Comparison of ENCODE assay signal across 8 mouse cellular contexts in the genomic region with DNA sequence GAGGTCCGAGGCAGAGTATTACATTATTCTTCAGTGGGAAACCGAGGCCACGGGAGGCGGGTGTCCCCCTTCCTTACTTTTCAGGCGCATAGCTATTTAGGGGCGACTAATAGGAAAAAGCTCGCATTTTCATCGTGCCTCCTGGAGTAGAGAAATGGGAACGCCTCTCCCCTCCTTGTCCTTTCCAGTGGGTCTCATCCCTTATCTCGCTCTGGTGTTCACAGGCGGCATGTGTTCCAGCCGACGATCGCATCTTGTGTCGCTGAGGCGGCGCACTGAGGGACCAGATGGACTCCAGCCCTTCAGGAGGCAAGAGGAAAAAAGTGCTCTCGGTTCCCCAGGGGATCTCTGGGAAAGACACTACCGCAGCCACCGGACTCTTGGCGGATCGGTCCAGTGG. TPM values are rescaled to one million over a fixed set of nuclear protein-coding genes. Genes with fewer than 3 reads are reported as not detected.
DNase-seq lines count a peak whose midpoint lies in the region; ATAC-seq lines count a peak whose summit lies in the region.

No protein-coding gene starts in this region.

- H3K9me3 ChIP-seq in embryonic facial prominence, embryonic 11.5 days (replicated peaks; ENCODE audit: control insufficient read depth, low read length), result no peaks in the 10 kb centered on the region
- no peaks in the 10 kb centered on the region for H3K9me3 ChIP-seq in hindbrain, embryonic 14.5 days (ENCODE audit: control insufficient read depth, low read length)
- no peaks in the 10 kb centered on the region for H3K9me3 ChIP-seq in liver, embryonic 16.5 days (replicated peaks; ENCODE audit: control insufficient read depth, low read length)

- peak; percentile 47 for DNase-seq in kidney, adult 18-20 months
- no peak for DNase-seq in kidney, adult 11 months
- DNase-seq in Muller cell, postnatal 12 days (ENCODE audit: inconsistent ontology term), result peak; percentile 55
- DNase-seq in embryonic facial prominence, embryonic 11.5 days (ENCODE audit: low spot score), result peak; percentile 55
- DNase-seq in hindbrain, embryonic 14.5 days (ENCODE audit: low spot score), result no peak
- no peak for DNase-seq in T-cell, adult 2 months (ENCODE audit: low spot score)
- DNase-seq in layer of hippocampus, adult 11-12 months (ENCODE audit: low spot score), result no peak

- no peak for ATAC-seq in embryonic facial prominence, embryonic 11.5 days (replicated peaks; ENCODE audit: insufficient number of reproducible peaks, low FRiP score, low TSS enrichment, low read depth)
- ATAC-seq in hindbrain, embryonic 14.5 days (ENCODE audit: low FRiP score), result no peak
- ATAC-seq in liver, embryonic 16.5 days (ENCODE audit: low read depth), result no peak

- peaks cover 10% of the 10 kb centered on the region for H3K4me1 ChIP-seq in embryonic facial prominence, embryonic 11.5 days (ENCODE audit: control insufficient read depth, insufficient read depth, low read length)
- peaks cover 51% of the 10 kb centered on the region for H3K4me1 ChIP-seq in hindbrain, embryonic 14.5 days (replicated peaks; ENCODE audit: control insufficient read depth, insufficient read depth, low read length)
- peaks cover 69% of the 10 kb centered on the region for H3K4me1 ChIP-seq in liver, embryonic 16.5 days (ENCODE audit: control insufficient read depth, low read depth, low read length)

- peak overlapping the region; percentile 86 for H3K27ac ChIP-seq in embryonic facial prominence, embryonic 11.5 days (replicated peaks; ENCODE audit: low read depth, low read length)
- H3K27ac ChIP-seq in hindbrain, embryonic 14.5 days, result peak overlapping the region; percentile 83
- H3K27ac ChIP-seq in liver, embryonic 16.5 days (ENCODE audit: low read length), result peak overlapping the region; percentile 83

- H3K4me3 ChIP-seq in embryonic facial prominence, embryonic 11.5 days (ENCODE audit: low read depth, low read length), result peak overlapping the region; percentile 82
- H3K4me3 ChIP-seq in hindbrain, embryonic 14.5 days (replicated peaks; ENCODE audit: low read length), result peak overlapping the region; percentile 51
- H3K4me3 ChIP-seq in liver, embryonic 16.5 days (ENCODE audit: low read depth, low read length), result peak overlapping the region; percentile 63

- H3K4me2 ChIP-seq in embryonic facial prominence, embryonic 11.5 days (ENCODE audit: low read depth, low read length), result peak overlapping the region; percentile 95
- peak overlapping the region; percentile 89 for H3K4me2 ChIP-seq in hindbrain, embryonic 14.5 days (replicated peaks)
- peak overlapping the region; percentile 98 for H3K4me2 ChIP-seq in liver, embryonic 16.5 days (ENCODE audit: low read depth, low read length)

- WGBS in embryonic facial prominence, embryonic 11.5 days, result under 1% methylated on average over 22 of the region's 22 CpGs
- under 1% methylated on average over 22 of the region's 22 CpGs for WGBS in hindbrain, embryonic 14.5 days
- 0% methylated on average over 22 of the region's 22 CpGs for WGBS in liver, embryonic 16.5 days (ENCODE audit: insufficient replicate concordance)

- H3K36me3 ChIP-seq in embryonic facial prominence, embryonic 11.5 days (replicated peaks; ENCODE audit: control insufficient read depth, insufficient read depth, low read depth, low read length), result no peaks in the 10 kb centered on the region
- no peaks in the 10 kb centered on the region for H3K36me3 ChIP-seq in hindbrain, embryonic 14.5 days (replicated peaks; ENCODE audit: control insufficient read depth, insufficient read depth)
- H3K36me3 ChIP-seq in liver, embryonic 16.5 days (ENCODE audit: control insufficient read depth, insufficient read depth), result no peaks in the 10 kb centered on the region

- no peaks in the 10 kb centered on the region for H3K27me3 ChIP-seq in embryonic facial prominence, embryonic 11.5 days (ENCODE audit: control insufficient read depth, insufficient read depth, low read length)
- H3K27me3 ChIP-seq in hindbrain, embryonic 14.5 days (ENCODE audit: control insufficient read depth, insufficient read depth, low read length), result no peaks in the 10 kb centered on the region
- peaks cover 17% of the 10 kb centered on the region for H3K27me3 ChIP-seq in liver, embryonic 16.5 days (ENCODE audit: control insufficient read depth, insufficient read depth, low read depth, low read length)

- H3K9ac ChIP-seq in embryonic facial prominence, embryonic 11.5 days (replicated peaks; ENCODE audit: low read length), result peak overlapping the region; percentile 92
- H3K9ac ChIP-seq in hindbrain, embryonic 14.5 days, result peak overlapping the region; percentile 69
- peak overlapping the region; percentile 68 for H3K9ac ChIP-seq in liver, embryonic 16.5 days (ENCODE audit: low read depth, low read length)

RNA-seq across cellular contexts. Expression of a gene that starts 0.7 kb away (rescaled TPM):
- polyA plus RNA-seq in embryonic facial prominence, embryonic 11.5 days (2014; fragmentation: Nextera tagmentation; extraction: Ambion mirVana), result 166 and 179 TPM in 2 replicates
- polyA plus RNA-seq in hindbrain, embryonic 14.5 days (2014; fragmentation: Nextera tagmentation; extraction: Ambion mirVana), result 56.5 and 68.0 TPM in 2 replicates
- polyA plus RNA-seq in liver, embryonic 16.5 days (2015; fragmentation: Nextera tagmentation; extraction: Ambion mirVana), result 18.1 and 18.8 TPM in 2 replicates

RNA-seq across cellular contexts. Expression of a gene that starts 17.2 kb away (rescaled TPM):
- polyA plus RNA-seq in embryonic facial prominence, embryonic 11.5 days (2014; fragmentation: Nextera tagmentation; extraction: Ambion mirVana), result 9.8 and 11.1 TPM in 2 replicates
- 5.8 TPM in 2 replicates for polyA plus RNA-seq in hindbrain, embryonic 14.5 days (2014; fragmentation: Nextera tagmentation; extraction: Ambion mirVana)
- 0.95 and 1.4 TPM in 2 replicates for polyA plus RNA-seq in liver, embryonic 16.5 days (2015; fragmentation: Nextera tagmentation; extraction: Ambion mirVana)

RNA-seq across cellular contexts. Expression of a gene that starts 49.9 kb away (rescaled TPM):
- polyA plus RNA-seq in embryonic facial prominence, embryonic 11.5 days (2014; fragmentation: Nextera tagmentation; extraction: Ambion mirVana), result 40.6 and 45.1 TPM in 2 replicates
- polyA plus RNA-seq in hindbrain, embryonic 14.5 days (2014; fragmentation: Nextera tagmentation; extraction: Ambion mirVana), result 34.0 and 41.9 TPM in 2 replicates
- 10.2 and 11.1 TPM in 2 replicates for polyA plus RNA-seq in liver, embryonic 16.5 days (2015; fragmentation: Nextera tagmentation; extraction: Ambion mirVana)

Comparison
In these comparisons a context has a peak if more than half of its experiments do, and no peak if none do; other contexts are left out.
1. DNase-seq: peak in kidney, adult 18-20 months (single experiment), Muller cell, postnatal 12 days (single experiment) and embryonic facial prominence, embryonic 11.5 days (single experiment); none in kidney, adult 11 months (single experiment), hindbrain, embryonic 14.5 days (single experiment), T-cell, adult 2 months (single experiment) and layer of hippocampus, adult 11-12 months (single experiment).
2. Peak in every context shown above with its lines, with median percentiles within 50 percentile points of each other: H3K27ac ChIP-seq, H3K4me2 ChIP-seq, H3K4me3 ChIP-seq and H3K9ac ChIP-seq.